Mouse (Mus musculus): ENCODE measurements around the gene Omt2a. TPM values are rescaled to one million over a fixed set of nuclear protein-coding genes. Genes with fewer than 3 reads are reported as not detected.
"Not testable (repeated sequence)": the region's sequence is repeated elsewhere in the genome, so short reads cannot be mapped to it uniquely, and the experiment has no call there.

Omt2a gene
- total RNA-seq, 2 experiments from 2014 or later = not detected

- DNase-seq (ENCODE audit: low spot score in 2 of 2) = not testable (repeated sequence)
These were observed 15.5 kb downstream of the Omt2a start for GRCm38 (mm10) chr9:78299143-78299542.

- DNase-seq (ENCODE audit: low spot score in 2 of 2) = no peak
These were observed 16.4 kb downstream of the Omt2a start for GRCm38 (mm10) chr9:78298232-78298631.

- DNase-seq (ENCODE audit: low spot score in 2 of 2) = not testable (repeated sequence)
These were observed 18.5 kb downstream of the Omt2a start for GRCm38 (mm10) chr9:78296089-78296488.

GRCm38 (mm10) chr9:78294781-78295180, 19.8 kb downstream of the Omt2a start:
- not testable (repeated sequence) for DNase-seq (ENCODE audit: low spot score in 2 of 2)

DNA sequence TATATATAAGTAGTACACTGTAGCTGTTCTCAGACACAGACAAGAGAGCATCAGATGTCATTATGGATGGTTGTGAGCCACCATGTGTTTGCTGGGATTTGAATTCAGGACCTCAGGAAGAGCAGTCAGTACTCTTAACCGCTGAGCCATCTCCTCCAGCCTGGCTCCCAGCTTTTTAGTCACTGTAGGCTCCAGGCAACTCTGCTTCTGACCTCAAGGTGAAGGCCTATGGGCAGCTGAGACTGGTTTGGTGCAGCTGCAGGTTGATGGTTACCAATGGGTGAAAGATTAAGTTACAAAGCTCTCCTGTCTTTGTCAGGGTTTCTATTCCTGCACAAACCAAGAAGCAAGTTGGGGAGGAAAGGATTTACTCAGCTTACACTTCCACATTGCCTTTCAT, 20.9 kb downstream of the Omt2a start:
- not testable (repeated sequence) for DNase-seq (ENCODE audit: low spot score in 2 of 2)

GRCm38 (mm10) chr9:78292462-78292861, 22.1 kb downstream of the Omt2a start:
- not testable (repeated sequence) for DNase-seq (ENCODE audit: low spot score in 2 of 2)

DNA sequence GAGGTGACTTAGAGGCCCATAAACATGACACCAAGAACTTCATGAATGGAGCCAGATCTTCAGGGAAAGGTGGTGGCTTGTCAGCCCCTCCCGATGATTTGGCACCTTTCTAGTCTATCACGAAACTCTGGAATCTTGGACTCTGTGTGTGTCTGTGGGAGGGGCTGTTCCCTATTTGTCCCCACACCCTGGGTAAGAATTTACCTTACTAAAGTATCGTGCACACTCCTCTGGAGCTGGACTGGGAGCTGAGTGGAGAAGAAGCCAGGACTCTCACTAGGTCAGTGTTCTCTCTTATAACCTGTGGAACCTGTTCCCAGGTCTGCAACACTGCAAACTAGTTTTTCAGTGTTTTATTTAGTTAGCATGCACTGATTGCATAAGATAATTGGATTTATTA, 24.9 kb downstream of the Omt2a start, which contains the start of gene Gm10639:
Gm10639 (plus strand) TSS at position 201 of the 400 bp plus-strand sequence.
- DNase-seq (ENCODE audit: low spot score in 2 of 2) = not testable (repeated sequence)

DNA sequence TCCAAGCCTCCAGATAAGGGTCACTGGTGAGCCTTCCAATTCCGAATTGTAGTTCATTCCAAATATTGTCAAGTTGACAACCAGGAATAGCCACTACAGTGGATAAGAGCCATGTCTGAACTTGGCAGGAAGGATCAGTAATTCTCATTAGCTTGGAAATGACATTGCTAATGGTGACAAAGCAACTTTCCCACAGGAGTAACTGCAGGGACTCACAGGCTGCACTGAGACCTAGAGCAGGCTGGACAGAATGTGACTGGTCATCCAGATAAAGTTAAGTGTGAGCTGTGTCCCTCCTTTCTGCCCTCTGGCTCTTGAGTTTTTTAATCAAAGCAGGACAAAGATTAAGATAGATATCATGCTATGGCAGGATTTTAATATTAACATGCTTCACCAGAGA, 25.5 kb downstream of the Omt2a start:
- not testable (repeated sequence) for DNase-seq (ENCODE audit: low spot score in 2 of 2)

DNA sequence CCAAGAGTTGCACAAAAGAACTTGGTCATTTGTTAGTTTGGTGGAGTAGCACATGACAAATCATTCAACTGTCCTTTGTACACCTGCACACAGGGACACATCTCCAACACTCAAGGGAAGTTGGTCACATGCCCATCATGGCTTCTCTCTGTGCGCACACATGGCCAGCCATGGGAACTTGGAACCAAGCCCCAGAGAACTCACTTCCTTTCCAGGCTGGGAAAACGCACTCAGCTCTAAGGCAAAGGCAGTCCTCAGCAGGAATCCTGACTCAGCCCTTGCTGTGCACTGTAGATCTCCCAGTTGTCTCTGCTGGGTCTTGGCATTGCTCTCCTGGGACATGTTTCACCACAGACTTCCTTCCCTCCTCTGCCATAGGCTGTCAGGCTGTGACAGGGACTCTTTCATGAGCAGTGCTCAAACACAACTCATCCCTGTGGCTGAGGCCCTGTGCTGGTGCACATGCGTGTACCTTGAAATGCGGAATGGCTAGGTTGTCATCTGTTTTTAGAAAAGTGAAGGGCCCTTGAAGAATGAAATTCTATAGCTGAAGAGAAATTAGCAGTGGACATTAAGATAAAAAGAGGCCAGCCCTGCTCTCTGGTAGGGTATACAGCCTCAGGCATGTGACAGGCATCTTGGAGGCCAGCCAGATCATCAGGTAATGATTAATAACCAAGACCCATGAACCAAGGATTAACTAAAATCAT, 32.4 kb downstream of the Omt2a start:
- DNase-seq (ENCODE audit: low spot score in 2 of 2) = not testable (repeated sequence)

- not testable (repeated sequence) for DNase-seq (ENCODE audit: low spot score in 2 of 2)
These were observed 43.7 kb downstream of the Omt2a start for GRCm38 (mm10) chr9:78270945-78271344.

Other genes starting within 250 kb of the Omt2a start
- gene Fbxo9, start 205.7 kb downstream of the Omt2a start, total RNA-seq (2021) = 10 to 100 TPM; 64.9 to 66.5 TPM
- 10 to 100 TPM; 35.6 to 36.1 TPM for gene Ick, start 205.6 kb downstream of the Omt2a start, total RNA-seq (2021)
- 10 to 100 TPM; 55.6 to 61.1 TPM for gene Gsta4, start 132.0 kb downstream of the Omt2a start, total RNA-seq (2021)
- under 1 TPM in 1 of 2 experiments, not detected in 1; 0.36 TPM for gene Gsta1, start 84.1 kb downstream of the Omt2a start, total RNA-seq (2021)
- gene Gm3776, start 57.7 kb downstream of the Omt2a start, total RNA-seq (2021) = not detected
- 1 to 10 TPM in 1 of 2 experiments, not detected in 1; 6.5 TPM for gene Gm10639, start 24.9 kb downstream of the Omt2a start, total RNA-seq (2021)
- not detected for gene Omt2b, start 12.8 kb upstream of the Omt2a start, total RNA-seq (2021)
- 10 to 100 TPM in 1 of 2 experiments, 1 to 10 TPM in 1; 3.0 to 18.7 TPM for gene Gsta2, start 41.0 kb upstream of the Omt2a start, total RNA-seq (2021)
- not detected for gene Dppa5a, start 53.4 kb upstream of the Omt2a start, total RNA-seq (2021)
- under 1 TPM; 0.20 to 0.50 TPM for gene Ooep, start 63.9 kb upstream of the Omt2a start, total RNA-seq (2021)
- under 1 TPM; 0.14 to 0.17 TPM for gene Ddx43, start 81.0 kb upstream of the Omt2a start, total RNA-seq (2021)
- gene Cgas, start 128.4 kb upstream of the Omt2a start, total RNA-seq (2021) = 1 to 10 TPM; 1.6 to 1.7 TPM
- 10 to 100 TPM; 25.4 to 27.7 TPM for gene Mto1, start 133.4 kb upstream of the Omt2a start, total RNA-seq (2021)
- under 1 TPM; 0.34 to 0.79 TPM for gene Gm17324, start 134.0 kb upstream of the Omt2a start, total RNA-seq (2021)
- 1,000 to 10,000 TPM; 7,895 to 7,946 TPM for gene Eef1a1, start 174.4 kb upstream of the Omt2a start, total RNA-seq (2021)